In the genomic region with DNA sequence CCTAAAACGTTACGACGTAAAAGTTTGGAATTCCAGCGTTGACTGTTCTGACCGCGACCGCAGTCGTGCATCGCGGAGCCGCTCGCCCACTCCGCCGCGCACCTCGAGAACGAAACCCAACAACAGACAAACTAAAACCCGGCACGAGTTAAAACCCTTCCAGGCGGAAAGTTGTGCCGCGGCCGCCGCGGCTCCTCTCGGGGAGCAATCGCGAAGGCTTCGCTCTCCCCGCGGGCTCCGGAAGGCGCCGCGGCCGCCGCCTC, we compare ENCODE assay signal across 8 mouse cellular contexts.
DNase-seq lines count a peak whose midpoint lies in the region; ATAC-seq and TF ChIP-seq lines count a peak whose summit lies in the region.

No protein-coding gene starts in this region.

- ATAC-seq in forebrain, embryonic 14.5 days: no peak; the same call in 1 of the 2 replicates

- no peaks in the 10 kb centered on the region for H3K9me3 ChIP-seq in forebrain, embryonic 14.5 days (replicated peaks; ENCODE audit: control insufficient read depth, low read length)
- H3K9me3 ChIP-seq in megakaryocyte, embryonic 14.5 days: peaks cover under 1% of the 10 kb centered on the region; the same call in 1 of the 2 replicates

- H3K4me3 ChIP-seq in spleen, adult 2 months (ENCODE audit: extremely low read depth, insufficient read depth, insufficient read length): peak overlapping the region; percentile 98
- H3K4me3 ChIP-seq in forebrain, embryonic 14.5 days (ENCODE audit: low read depth, low read length): peak overlapping the region; percentile 92
- peak overlapping the region; percentile 99 for H3K4me3 ChIP-seq in megakaryocyte, embryonic 14.5 days (replicated peaks)

- H3K27ac ChIP-seq in spleen, adult 2 months (ENCODE audit: insufficient read depth, low read length): peak overlapping the region; percentile 100
- peak overlapping the region; percentile 100 for H3K27ac ChIP-seq in forebrain, embryonic 14.5 days (ENCODE audit: low read depth, low read length)

- peak overlapping the region; percentile 91 for H3K4me2 ChIP-seq in forebrain, embryonic 14.5 days (ENCODE audit: low read length)

- no peak; the same call in 1 of the 2 replicates for TF ChIP-seq POLR2A in spleen, adult 2 months (IDR thresholded peaks at IDR 0.05; ENCODE audit: low read depth, low read length)

- H3K9ac ChIP-seq in forebrain, embryonic 14.5 days (ENCODE audit: low read length): peak overlapping the region; percentile 100

- no peak for TF ChIP-seq CTCF in spleen, adult 2 months (IDR thresholded peaks at IDR 0.05; ENCODE audit: extremely low read depth, insufficient read depth, insufficient read length, insufficient replicate concordance)

- H3K4me1 ChIP-seq in spleen, adult 2 months (ENCODE audit: control insufficient read depth, insufficient read depth, insufficient read length): peaks cover 9% of the 10 kb centered on the region
- peaks cover 24% of the 10 kb centered on the region for H3K4me1 ChIP-seq in forebrain, embryonic 14.5 days (ENCODE audit: control insufficient read depth, insufficient read depth, low read length)
- peaks cover 43% of the 10 kb centered on the region for H3K4me1 ChIP-seq in megakaryocyte, embryonic 14.5 days

- DNase-seq in spleen, adult 2 months (ENCODE audit: low read depth in 1 of 2, low spot score in 2 of 2): peak; percentile 46 to 56
- no peak for DNase-seq in spleen, adult 18-20 months
- peak; percentile 47 for DNase-seq in adipocyte (ENCODE audit: low spot score)
- DNase-seq in forebrain, embryonic 14.5 days (ENCODE audit: low spot score): peak; percentile 63
- peak; percentile 23 to 68 for DNase-seq in kidney, postnatal 36 days
- no peak for DNase-seq in cerebellum, adult 11-12 months
- no peak for DNase-seq in left cerebral cortex, adult 9 months (ENCODE audit: low spot score in 2 of 2)

- no peaks in the 10 kb centered on the region for H3K36me3 ChIP-seq in spleen, adult 2 months (ENCODE audit: control insufficient read depth, insufficient read depth, low read length)
- H3K36me3 ChIP-seq in forebrain, embryonic 14.5 days (ENCODE audit: control insufficient read depth, insufficient read depth, low read length): peaks cover 14% of the 10 kb centered on the region
- peaks cover 26% of the 10 kb centered on the region for H3K36me3 ChIP-seq in megakaryocyte, embryonic 14.5 days (replicated peaks; ENCODE audit: low read length)

- H3K27me3 ChIP-seq in spleen, adult 2 months (ENCODE audit: control insufficient read depth, insufficient read depth, low read length): no peaks in the 10 kb centered on the region
- no peaks in the 10 kb centered on the region for H3K27me3 ChIP-seq in forebrain, embryonic 14.5 days (replicated peaks; ENCODE audit: control insufficient read depth, insufficient read depth, low read length)
- H3K27me3 ChIP-seq in megakaryocyte, embryonic 14.5 days (replicated peaks): no peaks in the 10 kb centered on the region

- WGBS in spleen, adult 2 months: under 1% methylated on average over 37 of the region's 37 CpGs
- under 1% methylated on average over 37 of the region's 37 CpGs for WGBS in forebrain, embryonic 14.5 days

Comparison
In these comparisons a context has a peak if more than half of its experiments do, and no peak if none do; other contexts are left out.
1. DNase-seq: peak in spleen, adult 2 months (2 of 2), adipocyte (single experiment), forebrain, embryonic 14.5 days (single experiment) and kidney, postnatal 36 days (2 of 2); none in spleen, adult 18-20 months (0 of 2), cerebellum, adult 11-12 months (single experiment) and left cerebral cortex, adult 9 months (0 of 2).
2. Peak in every context shown above with its lines, with median percentiles within 50 percentile points of each other: H3K4me3 ChIP-seq.